Mouse (Mus musculus) frontal cortex, postnatal 25 days (tissue): ENCODE data around the gene Mrm3.
"Not testable (repeated sequence)": the region's sequence is repeated elsewhere in the genome, so short reads cannot be mapped to it uniquely, and the experiment has no call there.

Experiments used
- DNase-seq, 2 experiments: peaks; one replicate each; pipeline ENCODE4 v3.0.0; 2022; ENCODE audit warnings: low spot score in 2 of 2

Mrm3 gene

DNA sequence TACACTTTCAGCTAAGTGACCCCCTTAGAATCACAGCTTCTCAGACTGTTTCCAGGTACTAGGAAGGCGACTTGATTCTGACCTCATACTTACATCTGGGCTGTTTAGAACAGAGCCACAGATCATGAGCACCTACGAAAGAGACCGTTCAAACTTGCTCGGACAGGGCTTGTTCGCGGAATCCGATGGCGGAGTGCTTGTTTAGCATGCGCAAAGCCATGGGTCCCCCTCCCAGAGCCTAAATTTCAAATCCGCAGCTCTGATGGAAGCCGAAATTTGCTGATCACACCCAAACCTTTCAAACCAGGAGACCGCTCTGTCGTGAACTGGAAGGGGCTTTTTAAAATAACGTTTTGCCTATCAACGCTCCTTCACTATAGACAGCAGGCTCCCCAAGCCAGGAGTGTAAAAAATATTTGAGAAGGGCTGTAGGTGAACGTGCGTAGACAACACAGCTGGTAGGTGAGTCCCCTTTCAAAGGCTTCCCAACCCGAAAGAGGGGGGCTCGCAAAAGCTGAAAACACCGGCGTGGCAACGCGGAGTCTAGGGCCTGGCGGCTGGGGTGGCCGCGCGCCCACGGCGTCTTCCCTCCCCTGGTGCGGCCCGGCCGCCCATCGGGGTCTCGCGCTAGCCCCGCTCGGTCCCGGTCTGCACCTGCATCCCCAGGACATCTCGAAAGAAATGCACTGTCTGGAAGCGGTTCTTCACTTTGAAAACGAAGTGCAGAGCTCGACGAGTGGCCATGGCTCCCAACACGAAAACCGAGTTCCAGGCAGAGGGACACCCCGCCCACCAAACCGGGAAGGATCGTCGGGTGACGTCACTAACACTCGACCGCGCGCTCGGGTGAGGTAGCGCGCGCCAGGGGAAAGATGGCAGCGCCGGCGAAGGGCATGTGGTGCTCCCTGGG is at the start of gene Mrm3, which contains the start of gene Glod4:
Mrm3 (plus strand) TSS at position 815 of the 910 bp plus-strand sequence.
Glod4 (minus strand) TSS at position 825 of the 910 bp plus-strand sequence.
- DNase-seq: peak; percentile 81 to 90

DNA sequence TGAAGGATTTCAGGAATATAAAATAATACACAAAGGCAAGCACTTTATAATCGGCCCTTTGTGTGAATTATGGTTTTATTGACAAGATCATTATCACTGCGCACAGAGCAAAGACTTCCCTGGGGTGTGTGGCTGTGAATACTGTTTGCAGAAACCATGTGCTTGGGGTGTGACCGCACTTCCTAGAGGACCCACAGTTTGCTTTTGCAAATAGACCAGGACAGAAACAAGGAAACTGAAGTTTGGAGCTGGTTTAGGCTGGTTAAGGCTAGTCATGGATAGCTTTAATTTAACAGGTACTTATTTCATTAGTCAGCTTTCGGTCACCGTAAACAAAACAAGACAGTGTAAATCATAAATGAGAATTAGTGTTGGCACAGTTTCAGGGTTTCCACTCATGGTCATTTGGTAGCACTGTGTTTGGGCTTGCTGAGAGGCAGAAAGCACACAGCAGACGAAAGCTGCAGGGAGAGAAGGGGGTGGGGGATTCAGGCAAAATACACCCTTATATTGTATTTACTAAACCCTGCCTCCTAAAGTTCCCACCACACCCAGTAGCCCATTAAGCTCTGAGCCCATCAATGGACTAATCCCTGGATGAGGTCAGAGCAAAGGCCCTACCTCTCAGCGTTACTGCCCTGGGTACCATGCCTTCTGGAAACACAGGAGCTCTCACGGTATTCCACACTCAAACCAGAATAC is 47.1 kb upstream of the Mrm3 start:
- no peak for DNase-seq

DNA sequence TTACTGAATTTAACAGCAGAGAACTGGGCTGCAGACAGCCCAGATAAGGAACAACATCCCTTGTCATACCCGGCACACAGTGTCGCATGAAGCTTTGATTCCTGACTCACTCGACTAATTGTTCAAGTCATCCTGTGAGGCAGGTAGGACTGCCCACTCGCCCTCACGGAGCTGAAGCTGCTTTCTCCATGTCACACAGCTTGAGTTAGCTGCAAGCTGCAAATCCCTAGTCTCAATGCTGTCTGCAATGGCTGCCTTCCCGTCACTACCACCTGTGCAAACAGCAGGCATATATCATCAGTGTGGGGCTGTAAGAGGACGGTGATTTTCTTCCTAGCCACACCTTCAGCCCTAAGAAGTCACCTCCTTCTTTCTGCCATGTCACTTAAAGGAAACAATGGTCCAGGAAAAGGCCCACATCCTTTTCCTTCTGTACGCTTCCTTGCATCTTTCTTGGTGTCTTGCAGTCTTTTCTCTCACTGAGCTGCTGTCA is 46.5 kb upstream of the Mrm3 start:
- DNase-seq: no peak

DNA sequence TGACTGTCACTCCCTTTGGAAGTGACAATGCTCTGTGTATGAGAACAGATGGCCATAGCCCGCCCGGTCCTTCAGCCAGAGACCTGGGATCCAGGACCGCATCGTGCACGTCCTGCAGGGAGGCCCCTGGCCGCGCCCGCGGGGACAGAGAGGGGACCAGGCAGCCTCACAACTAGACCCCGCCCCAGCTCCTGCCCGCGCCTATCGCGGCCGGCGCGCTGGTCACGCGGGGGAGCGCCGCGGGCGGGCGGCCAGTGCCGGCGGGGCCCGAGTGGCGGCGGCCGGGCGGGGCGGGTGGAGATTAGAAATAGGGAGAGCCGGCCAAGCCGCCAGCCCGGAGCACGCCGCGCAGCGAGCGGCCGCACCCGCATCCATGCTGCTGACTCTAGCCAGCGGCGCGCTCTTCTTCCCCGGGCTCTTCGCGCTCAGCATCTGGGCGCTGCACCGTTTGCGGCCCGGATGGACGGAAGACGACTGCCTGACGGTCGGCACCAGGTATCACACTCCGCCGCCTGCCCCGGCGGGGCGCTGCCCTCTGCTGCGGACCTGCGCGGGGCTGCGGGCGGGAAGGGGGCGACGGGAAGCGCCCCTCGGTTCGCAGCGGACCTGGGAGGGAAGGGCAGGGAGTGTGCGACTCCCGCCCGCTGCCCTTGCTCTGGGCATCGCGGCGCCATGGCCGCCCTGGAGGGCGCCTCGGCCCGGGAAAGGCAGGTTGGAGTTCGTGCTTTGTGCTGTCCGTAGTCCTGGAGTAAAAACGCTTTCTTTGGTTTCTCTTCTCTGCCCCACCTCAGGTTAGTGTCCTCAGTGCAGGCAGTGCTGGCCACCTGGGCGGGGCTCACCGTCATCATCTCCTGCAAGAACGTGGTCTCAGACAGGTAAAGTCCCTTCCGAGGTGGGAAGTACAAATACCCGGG is 41.5 kb upstream of the Mrm3 start:
- peak; percentile 54 to 62 for DNase-seq

DNA sequence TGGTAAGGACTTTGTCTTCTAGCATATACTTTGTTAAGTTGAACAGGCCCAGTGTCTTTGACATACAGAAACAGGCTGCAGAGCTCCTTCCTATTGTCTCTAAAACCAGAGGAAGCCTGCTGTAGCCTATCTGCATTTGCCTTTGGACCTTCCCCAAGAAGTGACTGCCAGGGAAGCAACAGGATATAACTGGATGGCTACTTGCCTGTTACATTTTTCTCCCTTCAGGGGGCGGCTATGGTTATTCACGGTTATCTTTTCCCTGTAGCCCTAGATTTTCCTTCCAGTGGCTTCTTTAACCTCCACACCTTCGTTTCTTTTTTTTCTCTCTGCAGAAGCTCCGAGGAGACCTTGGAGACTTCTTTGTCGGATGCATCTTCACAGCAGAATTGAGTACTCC is 36.7 kb upstream of the Mrm3 start:
- no peak for DNase-seq

DNA sequence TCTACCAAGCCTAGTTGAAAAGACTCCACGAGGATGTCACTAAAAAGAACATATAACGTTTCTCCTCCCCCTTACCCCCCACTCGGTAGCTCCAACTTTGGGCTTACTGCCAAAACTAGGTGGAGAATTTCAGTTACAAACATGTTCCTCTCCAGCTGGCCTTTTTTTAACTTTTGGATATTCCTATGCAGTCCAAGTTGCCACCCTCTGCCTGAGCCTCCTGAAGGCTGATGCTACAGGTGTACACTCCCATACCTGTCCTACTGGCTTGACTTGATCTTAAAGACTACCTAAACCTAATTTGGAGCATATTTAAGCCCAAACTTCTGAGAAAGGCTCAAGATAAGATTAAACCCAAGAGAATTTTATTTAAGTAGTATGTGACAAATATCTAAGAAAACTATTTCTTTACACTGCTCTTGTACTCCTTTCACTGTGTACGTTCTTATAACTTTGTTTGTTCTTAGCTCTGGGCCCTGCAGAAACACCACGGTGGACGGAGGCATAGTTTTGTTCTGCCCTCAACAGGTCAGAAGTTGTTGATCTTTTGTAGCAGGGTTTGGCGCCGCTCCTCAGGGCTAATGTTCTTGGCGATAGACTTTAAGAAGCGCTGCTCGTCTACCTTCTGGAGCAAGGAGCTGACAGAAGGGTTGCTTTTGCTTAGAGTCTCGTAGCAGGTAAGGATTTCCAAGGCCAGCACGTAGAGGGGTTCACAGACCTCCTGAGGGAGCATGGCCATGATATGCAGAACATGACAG is 33.1 kb upstream of the Mrm3 start:
- DNase-seq: no peak

DNA sequence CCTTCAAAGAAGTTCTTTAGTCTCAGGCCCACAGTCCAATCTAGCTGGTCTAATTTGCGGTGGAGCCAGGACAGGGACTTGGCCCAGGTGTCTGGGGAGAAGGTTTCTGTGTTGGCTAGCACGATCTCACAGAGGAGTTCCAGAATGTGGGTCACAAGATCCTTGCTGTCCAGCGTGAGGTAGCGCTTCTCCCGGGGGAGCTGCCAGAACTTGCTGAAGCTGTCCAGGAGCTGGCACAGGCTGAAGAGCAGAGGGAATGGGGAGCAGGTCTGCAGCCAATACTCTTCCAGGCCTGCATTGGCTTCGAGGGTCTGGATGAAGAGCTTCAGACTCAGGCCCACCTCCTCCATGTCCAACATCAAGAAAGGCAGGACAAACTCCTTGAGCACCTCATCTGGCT is 31.9 kb upstream of the Mrm3 start:
- DNase-seq: not testable (repeated sequence)

DNA sequence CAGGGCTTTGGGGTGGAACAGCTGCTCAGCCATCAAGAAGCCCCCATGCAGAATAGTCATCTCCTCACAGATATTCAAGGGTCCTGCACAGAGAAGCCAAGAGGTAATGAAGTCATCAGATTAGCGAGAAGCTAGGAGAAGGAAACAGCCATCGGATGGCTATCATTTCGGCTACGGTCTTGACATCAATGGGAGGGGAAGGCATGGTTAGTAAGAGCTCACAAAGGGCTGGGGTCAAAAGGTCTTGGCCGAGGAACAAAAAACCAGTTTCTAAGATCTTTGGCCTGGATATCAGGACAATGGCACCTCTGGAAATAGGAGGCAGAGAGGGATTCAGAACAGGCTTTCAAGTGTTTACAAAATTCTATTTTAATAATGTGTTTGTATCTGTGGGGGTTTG is 29.7 kb upstream of the Mrm3 start:
- no peak for DNase-seq

DNA sequence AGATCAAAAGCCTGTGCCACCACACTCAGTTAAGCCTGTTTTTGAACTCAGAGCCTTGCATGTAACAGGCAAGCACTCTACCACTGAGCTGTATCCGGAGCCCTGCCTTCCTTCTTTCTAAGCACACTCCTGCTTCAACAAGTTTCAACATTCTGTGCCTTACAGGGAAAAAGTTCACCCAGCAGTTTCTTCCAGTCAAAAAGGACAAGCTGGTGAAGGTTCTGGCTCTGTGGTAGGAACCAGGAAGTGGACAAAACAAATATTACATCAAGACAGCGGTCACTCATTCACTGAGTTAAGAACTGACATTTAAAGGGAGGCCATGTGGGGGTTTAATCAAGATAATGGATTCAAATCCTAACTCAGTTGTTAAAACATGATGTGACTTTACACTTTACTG is 28.5 kb upstream of the Mrm3 start:
- DNase-seq: no peak

DNA sequence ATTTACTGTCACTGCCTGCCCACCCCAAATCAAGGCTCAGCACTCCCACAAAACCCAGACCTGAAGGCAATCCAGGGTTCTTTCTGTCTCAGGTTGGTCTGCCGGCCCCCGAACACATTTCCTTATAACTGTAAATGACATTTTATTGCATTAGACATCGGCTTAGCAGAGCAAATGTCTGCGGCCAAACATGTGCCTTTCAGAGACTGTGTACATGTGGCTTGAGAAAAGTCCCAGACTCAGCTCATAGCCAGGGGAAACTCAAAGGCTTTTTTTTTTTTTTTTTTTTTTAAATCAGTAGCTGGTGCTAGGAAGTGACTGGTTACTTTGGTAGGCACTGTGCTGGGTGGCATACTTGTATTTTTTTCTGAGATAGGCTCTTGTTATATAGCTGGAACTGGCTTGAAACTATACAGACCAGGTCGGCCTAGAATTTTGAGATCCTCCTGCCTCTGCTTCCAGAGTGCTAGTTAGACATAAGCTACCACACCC is 27.4 kb upstream of the Mrm3 start:
- DNase-seq: no peak

DNA sequence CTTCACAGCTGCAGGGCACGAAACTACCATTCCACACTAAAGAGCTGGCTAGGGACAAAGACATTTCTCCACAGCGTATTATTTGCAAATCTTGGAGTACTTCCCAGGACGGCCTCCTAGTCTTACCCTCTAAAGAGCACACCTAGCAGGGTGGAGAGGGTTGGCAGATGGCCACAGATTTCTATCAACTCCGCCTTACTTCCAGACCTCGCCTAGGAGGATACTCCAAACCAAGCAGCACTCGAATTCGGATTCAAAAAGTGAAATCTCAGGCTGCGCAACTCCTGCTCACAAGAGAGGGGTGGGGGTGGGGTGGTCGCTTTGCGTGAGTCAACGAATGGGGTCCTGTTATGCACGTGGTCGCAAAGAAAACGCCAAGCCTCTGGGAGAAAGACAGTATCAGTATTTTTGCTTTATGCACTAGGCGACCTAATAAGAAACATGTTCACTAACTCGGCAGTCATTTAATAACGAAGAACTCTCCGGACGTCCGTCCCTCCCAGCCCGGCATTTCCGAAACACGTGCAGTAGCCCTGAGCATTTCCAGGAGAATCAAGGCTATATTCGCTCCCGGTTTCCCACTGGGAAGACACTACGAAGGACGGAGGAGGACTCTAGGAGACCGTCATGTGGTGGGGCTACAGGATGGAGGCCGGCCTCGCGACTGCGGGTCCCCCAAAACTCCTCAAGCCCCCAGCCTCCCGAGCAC is 26.7 kb upstream of the Mrm3 start:
- DNase-seq: peak in 1 of 2 experiments; percentile 20

DNA sequence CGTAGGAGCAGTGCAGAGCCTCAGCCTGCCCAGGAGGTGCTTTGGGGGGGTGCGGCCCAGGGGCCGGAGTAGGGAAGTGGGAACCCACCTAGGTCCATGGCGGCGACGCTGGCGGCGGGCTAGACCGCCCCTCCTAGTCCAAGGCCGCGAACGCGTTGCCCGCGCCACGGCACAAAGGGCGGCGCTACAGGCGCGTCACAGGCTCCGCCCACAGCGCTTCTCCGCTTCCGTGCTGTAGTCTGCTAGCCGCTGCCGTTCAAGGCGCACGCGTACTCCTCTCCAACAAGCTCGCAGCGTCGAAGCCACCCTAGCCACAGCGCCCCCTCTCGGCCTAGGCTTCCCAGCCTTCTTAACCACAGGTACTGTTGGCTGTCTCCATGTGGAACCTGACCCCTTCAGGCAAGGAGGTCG is 26.1 kb upstream of the Mrm3 start, which contains the start of the genes Dbil5 and Gemin4:
Dbil5 (plus strand) TSS at position 219 of the 411 bp plus-strand sequence.
Gemin4 (minus strand) TSS at position 275 of the 411 bp plus-strand sequence.
- peak; percentile 90 to 96 for DNase-seq

DNA sequence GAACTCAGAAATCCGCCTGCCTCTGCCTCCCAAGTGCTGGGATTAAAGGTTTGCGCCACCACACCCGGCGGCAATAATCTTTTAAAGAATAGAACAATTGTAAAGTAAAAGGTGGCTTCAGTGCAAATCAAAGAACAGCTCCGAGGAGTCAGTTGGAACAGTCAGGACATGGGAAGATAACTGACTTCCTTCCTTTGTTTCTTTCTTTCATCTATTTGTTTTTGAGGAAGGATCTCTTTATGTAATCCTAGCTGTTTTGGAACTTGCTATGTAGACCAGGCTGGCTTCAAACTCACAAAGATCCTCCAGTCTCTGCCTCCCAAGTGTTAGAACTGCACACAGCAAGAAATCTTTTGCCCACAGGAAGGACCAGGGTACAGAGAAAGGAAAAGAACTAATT is 18.9 kb upstream of the Mrm3 start:
- no peak for DNase-seq

DNA sequence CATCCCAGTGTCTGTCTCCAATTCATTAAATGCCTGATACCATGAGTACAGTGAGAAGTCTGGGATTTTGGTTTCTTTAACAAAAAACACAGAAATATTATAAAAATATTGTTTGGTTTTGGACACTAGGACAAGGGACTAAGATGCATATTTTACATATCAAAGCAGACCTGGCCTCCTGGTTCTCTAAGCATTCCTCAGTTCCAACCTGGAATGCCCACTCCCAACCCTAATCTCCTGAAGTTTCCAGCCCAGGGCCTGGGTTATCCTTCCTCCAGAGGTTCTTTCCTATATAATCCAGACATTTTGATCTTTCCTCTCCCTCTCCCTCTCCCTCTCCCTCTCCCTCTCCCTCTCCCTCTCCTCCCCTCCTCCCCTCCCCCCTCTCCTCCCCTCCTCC is 18.5 kb upstream of the Mrm3 start:
- no peak for DNase-seq

DNA sequence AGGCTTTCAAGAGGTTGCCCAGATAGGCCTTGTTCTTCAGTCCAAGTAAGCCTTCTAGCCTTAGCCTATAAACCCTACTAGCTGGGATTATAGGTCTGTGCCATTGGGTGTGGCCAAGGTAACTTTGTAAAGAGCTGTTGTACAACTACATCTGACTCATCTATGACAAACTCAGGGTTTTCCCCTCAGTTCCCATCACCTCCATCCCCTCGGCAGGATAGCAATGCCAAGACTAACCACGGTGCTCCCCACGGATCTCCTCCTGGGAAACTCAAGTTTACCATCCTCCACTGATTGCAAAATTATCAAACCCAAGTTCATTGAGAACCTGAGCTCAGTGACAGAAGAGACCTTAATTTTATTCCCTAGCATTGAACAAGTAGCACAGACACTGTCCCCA is 7.4 kb upstream of the Mrm3 start:
- DNase-seq: no peak

DNA sequence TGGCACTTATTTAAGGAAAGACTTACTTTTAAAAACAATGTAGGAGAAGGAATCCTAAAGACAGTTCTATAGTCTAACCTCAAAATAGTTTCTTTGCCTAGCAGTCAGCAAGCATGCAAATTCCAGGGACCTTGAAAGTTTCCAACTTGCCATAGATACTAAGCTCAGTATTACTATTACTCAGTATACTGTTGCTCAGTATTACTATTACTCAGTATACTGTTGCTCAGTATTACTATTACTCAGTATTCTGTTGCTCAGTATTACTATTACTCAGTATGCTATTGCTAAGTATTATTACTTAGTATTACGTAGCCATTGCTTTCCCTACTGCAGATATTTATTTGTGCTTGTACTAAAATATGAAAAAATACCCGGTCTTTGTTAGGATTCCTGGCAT is 3.8 kb upstream of the Mrm3 start:
- no peak for DNase-seq

DNA sequence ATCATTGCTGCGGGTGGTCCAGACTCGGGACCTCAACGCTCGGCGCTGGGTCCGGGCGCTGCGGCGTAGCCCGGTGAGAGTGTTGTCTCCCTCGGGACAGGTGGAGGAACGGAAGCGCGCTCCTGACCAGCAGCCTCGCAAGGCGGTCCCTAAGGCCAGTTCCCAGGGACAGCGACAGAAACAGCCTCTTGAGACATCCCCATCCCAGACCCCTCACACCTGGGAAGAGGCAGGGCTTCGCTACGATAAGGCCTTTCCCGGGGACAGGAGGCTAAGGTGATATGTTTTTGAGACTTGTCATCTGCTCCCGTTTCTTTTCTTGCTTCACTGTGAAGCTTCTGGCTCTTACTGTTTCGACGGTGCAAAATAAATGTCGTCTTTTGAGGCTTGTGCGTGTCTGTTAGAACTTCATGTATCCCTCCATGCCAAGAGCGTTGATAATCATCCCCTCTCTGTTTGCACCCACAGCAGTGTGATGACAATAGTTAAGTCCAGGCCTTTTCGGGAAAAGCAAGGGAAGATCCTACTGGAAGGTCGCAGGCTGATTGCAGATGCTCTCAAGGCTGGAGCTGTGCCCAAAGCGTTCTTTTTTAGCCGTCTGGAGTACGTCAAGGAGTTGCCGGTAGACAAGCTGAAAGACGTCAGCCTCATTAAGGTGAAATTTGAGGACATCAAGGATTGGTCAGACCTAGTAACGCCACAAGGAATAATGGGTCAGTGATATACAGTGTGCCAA is 464 bp downstream of the Mrm3 start:
- DNase-seq: no peak

DNA sequence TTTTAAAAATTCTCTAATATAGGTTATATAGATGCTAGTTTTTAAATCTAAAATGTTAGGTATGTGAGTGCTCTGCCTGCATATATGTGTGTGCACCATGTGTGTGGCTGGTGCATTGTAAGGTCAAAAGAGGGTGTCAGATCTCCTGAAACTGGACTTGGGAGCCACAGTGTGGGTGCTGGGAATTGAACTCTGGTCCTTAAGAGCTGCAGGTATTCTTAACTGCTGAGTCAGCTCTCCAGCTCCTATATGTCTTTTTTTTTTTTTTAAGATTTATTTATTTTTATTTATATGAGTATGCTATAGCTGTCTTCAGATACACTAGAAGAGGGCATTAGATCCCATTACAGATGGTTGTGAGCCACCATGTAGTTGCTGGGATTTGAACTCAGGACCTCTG is 2.9 kb downstream of the Mrm3 start:
- DNase-seq: no peak

DNA sequence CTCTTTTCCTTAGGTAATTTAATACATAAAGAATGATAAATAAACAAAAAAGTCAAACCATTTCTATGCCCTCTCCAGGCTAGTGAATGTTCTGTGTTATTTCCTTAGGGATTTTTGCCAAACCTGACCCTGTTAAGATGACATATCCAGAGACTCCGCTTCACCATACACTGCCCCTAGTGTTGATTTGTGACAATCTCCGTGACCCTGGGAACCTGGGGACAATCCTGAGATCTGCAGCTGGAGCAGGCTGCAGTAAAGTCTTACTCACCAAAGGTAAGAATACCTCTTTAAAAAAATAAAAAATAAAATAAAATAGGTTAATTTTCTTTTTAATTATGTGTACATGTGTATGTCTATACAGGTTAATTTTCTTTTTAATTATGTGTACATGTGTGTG is 3.7 kb downstream of the Mrm3 start:
- DNase-seq: no peak
